Mouse (Mus musculus): ENCODE measurements at regions not wholly inside any gene's neighbourhood (a gene's known extent, or its start where the extent isn't known, plus 50 kb on each side); places are given as distances from the start of the nearest gene placed in this dataset.

DNA sequence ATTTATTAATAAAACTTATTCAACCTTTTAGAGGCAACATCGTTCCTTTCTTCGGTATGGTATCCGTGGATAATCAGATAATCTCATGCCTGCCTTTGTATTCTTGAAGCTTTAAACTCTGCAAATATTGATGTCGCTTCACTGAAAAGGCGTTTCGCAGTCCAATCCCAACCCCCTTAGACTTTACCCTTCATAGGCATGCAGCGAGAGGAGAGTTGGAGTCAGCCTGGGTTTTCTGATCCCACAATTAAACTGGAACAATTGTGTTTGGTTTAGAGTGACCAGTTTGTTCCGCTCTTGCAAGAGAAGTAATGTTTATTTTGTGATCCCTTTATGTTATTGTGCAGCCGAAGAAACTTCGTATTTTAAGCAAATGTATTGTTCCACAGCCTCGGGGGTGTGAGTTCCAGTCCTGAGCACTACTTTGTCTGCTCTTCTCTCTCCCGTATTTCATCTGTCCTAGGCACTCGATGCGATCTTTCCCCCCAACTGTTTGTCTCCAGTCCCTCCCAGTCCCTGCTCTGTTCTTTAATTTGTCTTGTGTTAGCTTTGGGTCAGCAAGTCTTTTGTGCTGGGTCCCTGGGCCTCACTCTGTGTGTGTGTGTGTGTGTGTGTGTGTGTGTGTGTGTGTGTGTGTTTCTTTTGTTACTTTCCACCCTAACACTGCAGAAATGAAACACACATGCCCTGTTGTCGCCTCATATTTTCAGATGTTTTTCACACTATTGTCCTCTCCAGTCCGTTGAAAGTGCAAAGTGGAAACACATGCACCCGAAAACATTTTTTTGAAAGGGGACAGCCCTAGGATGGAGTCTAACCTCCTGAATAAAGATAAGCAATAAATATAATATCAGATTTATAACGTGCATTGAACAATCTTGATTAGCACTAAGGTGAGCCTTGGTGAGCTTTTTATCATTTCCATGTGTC, 318.7 kb downstream of the Parp8 start:
- peaks cover 13% of the 10 kb centered on the region for H3K27me3 ChIP-seq (replicated peaks; ENCODE audit: control insufficient read depth, insufficient read depth, low read length)
- H3K27ac ChIP-seq (ENCODE audit: insufficient read depth, low read depth, low read length) = no peak overlapping the region
- 9% methylated on average over 18 of the region's 18 CpGs for WGBS
- peaks cover 2% of the 10 kb centered on the region; the same call in 1 of the 2 replicates for H3K4me1 ChIP-seq (ENCODE audit: control insufficient read depth, insufficient read depth, low read length)
- no peak for TF ChIP-seq CTCF (conservative IDR thresholded peaks at IDR 0.05; ENCODE audit: insufficient read depth, insufficient read length, low read depth, low read length)
- no peak for TF ChIP-seq POLR2A (IDR thresholded peaks at IDR 0.05; ENCODE audit: low read depth, low read length)
- no peak overlapping the region for H3K4me3 ChIP-seq (ENCODE audit: insufficient read depth, low read depth, low read length)
- no peaks in the 10 kb centered on the region for H3K36me3 ChIP-seq (ENCODE audit: control insufficient read depth, insufficient read depth, low read length)
- no peak for DNase-seq

GRCm38 (mm10) chr13:116705611-116706386, 319.5 kb downstream of the Parp8 start:
- Histone ChIP-seq H3K27me3 (replicated peaks; ENCODE audit: control insufficient read depth, insufficient read depth, low read length) (peaks cover 11% of the 10 kb centered on the region), H3K4me3 (ENCODE audit: insufficient read depth, low read depth, low read length) (no peak overlapping the region), H3K4me1 (ENCODE audit: control insufficient read depth, insufficient read depth, low read length) (peaks cover 2% of the 10 kb centered on the region; the same call in 1 of the 2 replicates), H3K27ac (ENCODE audit: insufficient read depth, low read depth, low read length) (no peak overlapping the region), H3K36me3 (ENCODE audit: control insufficient read depth, insufficient read depth, low read length) (no peaks in the 10 kb centered on the region)
- no peak for TF ChIP-seq CTCF (conservative IDR thresholded peaks at IDR 0.05; ENCODE audit: insufficient read depth, insufficient read length, low read depth, low read length)
- TF ChIP-seq POLR2A (IDR thresholded peaks at IDR 0.05; ENCODE audit: low read depth, low read length) = no peak
- DNase-seq = no peak
- 2% methylated on average over 39 of the region's 39 CpGs for WGBS

- Histone ChIP-seq H3K27me3 (replicated peaks; ENCODE audit: control insufficient read depth, insufficient read depth, low read length) (no peaks in the 10 kb centered on the region), H3K4me1 (ENCODE audit: control insufficient read depth, insufficient read depth, low read length) (no peaks in the 10 kb centered on the region), H3K27ac (ENCODE audit: insufficient read depth, low read depth, low read length) (no peak overlapping the region), H3K36me3 (ENCODE audit: control insufficient read depth, insufficient read depth, low read length) (no peaks in the 10 kb centered on the region), H3K4me3 (ENCODE audit: insufficient read depth, low read depth, low read length) (no peak overlapping the region)
- TF ChIP-seq POLR2A (IDR thresholded peaks at IDR 0.05; ENCODE audit: low read depth, low read length) (no peak), CTCF (conservative IDR thresholded peaks at IDR 0.05; ENCODE audit: insufficient read depth, insufficient read length, low read depth, low read length) (no peak)
- no peak for DNase-seq
These were observed 336.6 kb downstream of the Parp8 start for GRCm38 (mm10) chr13:116688714-116689113.
